Mouse (Mus musculus): Measurements from ENCODE around the gene Gm49366.

GRCm38 (mm10) chr12:84008729-84009128 lies 30.0 kb upstream of the Gm49366 start:
- TF ChIP-seq CTCF (IDR thresholded peaks at IDR 0.05; ENCODE audit: insufficient read depth, low read depth, low read length) (no peak), POLR2A (IDR thresholded peaks at IDR 0.05; ENCODE audit: insufficient read depth, low read depth, low read length) (no peak)

Measured in olfactory bulb, adult 2 months (tissue).